Mouse (Mus musculus) cerebellum, adult 2 months (tissue): ENCODE data around the gene Tcf3. TPM values are rescaled to one million over a fixed set of nuclear protein-coding genes. Genes with fewer than 3 reads are reported as not detected.

Experiments
- DNase-seq, 2 experiments: peaks; one replicate each; pipeline ENCODE4 v3.0.0; 2021
- H3K27ac ChIP-seq: fragments of 200-500 bp; 2 replicates; pipeline ENCODE4 v1.5.1; 2012; ENCODE audit warnings: low read length, control low read depth, inconsistent platforms; ENCODE audit not compliant: insufficient read depth
- H3K27me3 ChIP-seq: fragments of 200-500 bp; 2 replicates; pipeline ENCODE4 v1.6.1; 2012; ENCODE audit warnings: inconsistent platforms, mild to moderate bottlenecking, low read length, moderate library complexity; ENCODE audit not compliant: control insufficient read depth, insufficient read depth
- H3K4me1 ChIP-seq: fragments of 200-500 bp; 2 replicates; pipeline ENCODE4 v1.6.1; 2011; ENCODE audit warnings: low read length; ENCODE audit not compliant: control insufficient read depth, insufficient read depth
- H3K4me3 ChIP-seq: fragments of 200-500 bp; replicated peaks from 2 replicates; pipeline ENCODE3; 2011; ENCODE audit warnings: mild to moderate bottlenecking, low read depth, low read length, control low read depth; ENCODE audit not compliant: insufficient read depth
- CTCF ChIP-seq: fragments of 200-500 bp; IDR thresholded peaks from 2 replicates; pipeline ENCODE4 v1.5.1; 2011; ENCODE audit warnings: low read depth, mild to moderate bottlenecking, control low read depth, low read length, moderate library complexity, borderline replicate concordance; ENCODE audit not compliant: insufficient read depth
- POLR2A ChIP-seq: fragments of 200-500 bp; IDR thresholded peaks from 2 replicates; pipeline ENCODE4 v1.6.1; 2011; ENCODE audit warnings: low read length, control low read depth, borderline replicate concordance; ENCODE audit not compliant: insufficient read depth
- WGBS: fragments of 180-500 bp; shearing (Covaris S2); methylation state at CpG from one replicate; pipeline ENCODE4 v1.1.7; 2018; 5-methylcytosine and 5-hydroxymethylcytosine counted together
- polyA plus RNA-seq: library from polyadenylated mRNA; depleted of rRNA; stranded (reverse); fragments of >200 nt; gene quantifications from 2 replicates; pipeline ENCODE4 v1.2.3, GENCODE M21; 2012

The Tcf3 gene
- polyA plus RNA-seq, 1 experiment, result 34.2 TPM

DNA sequence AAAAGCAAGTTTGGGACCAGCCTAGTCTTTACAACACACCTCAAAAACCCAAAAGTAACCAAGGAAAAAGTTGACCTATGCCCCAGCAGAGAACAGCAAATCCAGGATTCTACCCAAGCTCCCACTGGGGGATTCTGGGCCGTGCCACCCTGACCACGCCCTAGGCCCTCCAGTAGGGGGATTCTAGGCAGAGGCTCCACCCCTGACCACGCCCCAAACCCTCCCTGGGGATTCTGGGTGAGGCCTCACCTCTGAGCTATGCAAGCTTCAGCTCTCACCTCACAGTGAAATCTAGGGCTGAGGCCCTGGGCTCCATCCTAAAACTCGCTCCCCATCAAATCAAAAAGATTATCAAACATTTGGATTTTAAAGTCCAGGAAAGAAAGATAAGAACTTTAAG is 9.9 kb downstream of the Tcf3 start:
- DNase-seq, result no peak
- no peak for TF ChIP-seq CTCF
- Histone ChIP-seq H3K4me1 (peaks cover 16% of the 10 kb centered on the region), H3K27ac (no peak overlapping the region), H3K27me3 (no peaks in the 10 kb centered on the region), H3K4me3 (no peak overlapping the region)
- 62% methylated on average over 4 of the region's 4 CpGs for WGBS

DNA sequence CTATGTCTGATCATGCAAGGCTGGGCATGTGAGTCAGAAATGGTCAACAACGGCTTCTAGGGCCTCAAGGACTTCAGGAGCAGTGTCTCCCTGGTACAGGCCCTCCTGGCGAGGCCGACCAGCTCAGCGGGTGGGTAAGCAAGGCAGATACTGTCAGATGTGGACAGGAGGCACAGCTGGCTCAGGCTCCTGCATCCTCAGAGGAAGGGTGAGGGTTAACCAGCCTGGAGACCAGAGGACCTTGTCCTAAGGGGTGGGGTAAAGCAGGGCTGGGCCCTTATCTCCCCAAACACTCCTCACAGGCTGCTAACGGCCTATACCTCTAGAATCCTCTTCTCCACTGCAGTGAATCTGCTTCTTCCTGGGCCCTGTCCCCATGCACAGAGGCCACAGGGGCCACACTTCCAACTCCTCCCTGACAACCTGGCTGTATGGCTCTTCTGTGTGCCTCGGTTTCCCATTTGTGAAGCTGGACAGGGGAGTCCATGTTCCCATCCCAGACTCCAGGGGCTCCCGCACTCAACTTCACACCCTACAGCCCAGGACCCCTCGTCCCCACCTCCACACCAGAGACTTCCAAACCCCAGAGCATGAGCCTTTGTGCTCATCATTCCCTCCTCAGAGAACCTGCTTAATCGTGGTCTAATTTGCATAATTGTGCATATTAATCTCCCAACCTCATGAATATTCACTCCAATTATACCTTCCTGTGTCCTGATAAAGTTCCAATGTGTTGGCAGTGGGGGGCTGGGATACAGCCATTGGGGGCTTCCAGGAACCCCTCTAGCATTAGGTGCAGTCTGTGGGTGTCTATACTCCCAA is 11.6 kb downstream of the Tcf3 start:
- Histone ChIP-seq H3K27me3 (no peaks in the 10 kb centered on the region), H3K4me1 (peaks cover 33% of the 10 kb centered on the region), H3K4me3 (no peak overlapping the region), H3K27ac (no peak overlapping the region)
- DNase-seq, result no peak
- no peak for TF ChIP-seq CTCF
- no peak for TF ChIP-seq POLR2A
- WGBS, result 72% methylated on average over 9 of the region's 9 CpGs

DNA sequence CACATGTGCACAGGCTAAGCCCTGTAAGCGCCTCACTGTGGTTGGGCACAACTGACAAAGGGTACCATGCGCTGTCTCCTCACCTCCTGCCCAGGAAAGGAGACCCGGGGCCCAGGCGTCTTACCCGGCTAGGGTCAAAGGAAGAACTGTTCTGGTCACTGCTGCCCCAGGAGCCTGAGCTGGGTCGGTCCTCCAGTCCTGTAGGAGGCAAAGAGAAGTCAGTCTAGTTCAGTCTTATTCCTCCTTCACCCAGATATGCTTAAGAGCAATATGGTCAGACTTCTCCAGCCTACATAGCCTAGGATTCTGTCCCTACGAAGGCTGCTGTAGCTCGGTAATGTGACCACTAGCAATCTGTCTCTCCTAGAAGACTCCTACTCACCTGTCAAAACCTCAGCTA is 12.2 kb downstream of the Tcf3 start:
- 89% methylated on average over 8 of the region's 8 CpGs for WGBS

GRCm38 (mm10) chr10:80420729-80421128 is 12.7 kb downstream of the Tcf3 start:
- H3K4me1 ChIP-seq, result peaks cover 42% of the 10 kb centered on the region
- TF ChIP-seq POLR2A (no peak), CTCF (no peak)
- H3K4me3 ChIP-seq, result no peak overlapping the region
- H3K27me3 ChIP-seq, result no peaks in the 10 kb centered on the region
- H3K27ac ChIP-seq, result no peak overlapping the region
- peak in 1 of 2 experiments; percentile 15 for DNase-seq
- 85% methylated on average over 10 of the region's 10 CpGs for WGBS

More for the DNA sequence above, 12.2 kb downstream of the Tcf3 start:
- Histone ChIP-seq H3K27me3 (no peaks in the 10 kb centered on the region), H3K27ac (no peak overlapping the region), H3K4me1 (peaks cover 38% of the 10 kb centered on the region), H3K4me3 (no peak overlapping the region)
- no peak for DNase-seq
- no peak for TF ChIP-seq POLR2A
- TF ChIP-seq CTCF, result no peak

- 7% methylated on average over 8 of the region's 8 CpGs for WGBS
- DNase-seq, result peak; percentile 56 to 59
- Histone ChIP-seq H3K27ac (peak overlapping the region; percentile 8), H3K4me1 (peaks cover 55% of the 10 kb centered on the region), H3K4me3 (no peak overlapping the region), H3K27me3 (no peaks in the 10 kb centered on the region)
- TF ChIP-seq CTCF, result no peak
Observed at GRCm38 (mm10) chr10:80419419-80419818, 14.0 kb downstream of the Tcf3 start.

DNA sequence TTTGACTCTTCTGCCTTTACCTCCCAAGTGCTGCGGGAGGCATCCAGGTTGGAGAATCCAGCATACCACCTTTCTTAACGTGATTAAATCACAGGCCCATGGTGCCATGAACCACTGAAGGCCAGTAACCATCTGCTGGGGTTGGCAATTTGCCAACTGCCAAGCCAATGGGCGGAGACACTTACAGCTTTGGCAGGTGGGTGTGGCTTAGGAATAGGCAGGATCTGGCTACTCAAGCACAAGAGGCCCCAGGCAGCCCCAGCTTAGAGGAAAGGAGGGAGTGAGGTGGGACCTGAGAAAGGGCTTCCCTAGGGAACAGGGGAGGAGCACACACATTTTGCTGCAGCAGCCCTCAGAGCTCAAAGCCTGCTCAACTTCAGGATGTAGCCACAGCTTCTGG is 15.1 kb downstream of the Tcf3 start:
- 11% methylated on average over 3 of the region's 3 CpGs for WGBS
- no peaks in the 10 kb centered on the region for H3K27me3 ChIP-seq
- peaks cover 60% of the 10 kb centered on the region for H3K4me1 ChIP-seq
- DNase-seq, result peak; percentile 85 to 90
- H3K4me3 ChIP-seq, result no peak overlapping the region
- TF ChIP-seq POLR2A (no peak), CTCF (no peak)
- H3K27ac ChIP-seq, result peak overlapping the region; percentile 70

GRCm38 (mm10) chr10:80417841-80418240 is 15.6 kb downstream of the Tcf3 start:
- peaks cover 65% of the 10 kb centered on the region for H3K4me1 ChIP-seq
- DNase-seq, result peak in 1 of 2 experiments; percentile 60
- TF ChIP-seq POLR2A (no peak), CTCF (no peak)
- no peaks in the 10 kb centered on the region for H3K27me3 ChIP-seq
- H3K27ac ChIP-seq, result peak overlapping the region; percentile 52
- H3K4me3 ChIP-seq, result no peak overlapping the region
- WGBS, result 28% methylated on average over 1 of the region's 1 CpGs

DNA sequence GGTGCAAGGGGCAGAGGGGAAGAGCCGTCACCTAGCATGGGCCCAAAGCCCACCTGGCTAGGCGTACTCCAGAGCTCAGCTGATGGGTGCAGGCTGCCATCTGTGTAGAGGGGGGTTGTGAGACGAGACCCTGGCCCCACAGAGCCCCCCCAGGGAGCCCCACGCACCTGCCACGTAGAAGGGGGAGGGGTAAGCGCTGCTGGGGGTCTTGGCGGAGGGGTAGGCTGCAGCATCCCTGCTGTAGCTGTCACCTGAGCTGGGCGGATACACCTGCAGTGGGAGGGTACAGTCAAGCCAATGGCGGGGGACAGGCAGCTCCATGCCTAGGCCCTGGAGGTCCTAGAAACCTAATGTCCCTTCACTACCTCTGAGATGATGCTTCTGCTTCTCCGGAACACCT is 16.1 kb downstream of the Tcf3 start:
- no peak for TF ChIP-seq POLR2A
- TF ChIP-seq CTCF, result no peak
- no peaks in the 10 kb centered on the region for H3K27me3 ChIP-seq
- peak overlapping the region; percentile 52 for H3K27ac ChIP-seq
- H3K4me3 ChIP-seq, result no peak overlapping the region
- DNase-seq, result peak in 1 of 2 experiments; percentile 32
- WGBS, result 40% methylated on average over 10 of the region's 10 CpGs
- peaks cover 70% of the 10 kb centered on the region for H3K4me1 ChIP-seq

DNA sequence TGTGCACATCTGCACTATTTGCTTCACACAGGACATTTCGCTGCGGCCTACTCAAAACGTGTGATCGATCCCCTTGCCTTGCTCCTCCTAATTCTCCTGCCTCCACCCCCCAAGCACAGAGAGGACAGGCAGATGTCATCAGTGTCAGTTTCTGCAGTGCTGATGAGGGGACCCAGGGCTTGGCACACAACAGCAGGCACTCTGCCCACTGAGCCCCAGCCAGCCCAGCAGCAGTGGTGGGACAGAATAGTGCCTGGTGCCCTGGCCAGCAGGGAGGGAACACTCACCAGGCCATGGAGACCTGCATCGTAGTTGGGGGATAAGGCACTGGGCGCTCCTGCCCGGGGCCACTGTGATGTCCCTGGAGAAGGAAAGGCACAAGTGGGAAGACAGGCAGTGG is 17.9 kb downstream of the Tcf3 start:
- Histone ChIP-seq H3K27ac (no peak overlapping the region), H3K27me3 (no peaks in the 10 kb centered on the region), H3K4me3 (no peak overlapping the region), H3K4me1 (peaks cover 81% of the 10 kb centered on the region)
- TF ChIP-seq POLR2A (no peak), CTCF (no peak)
- WGBS, result 39% methylated on average over 7 of the region's 7 CpGs
- peak in 1 of 2 experiments; percentile 22 for DNase-seq
